Mouse (Mus musculus) cortical plate, adult 2 months (tissue): Measurements from ENCODE around the gene Mcu.

Source experiments
- CTCF ChIP-seq: fragments of 200-500 bp; IDR thresholded peaks from 2 replicates; pipeline ENCODE4 v1.5.1; 2011; ENCODE audit warnings: mild to moderate bottlenecking, control low read depth, low read length; ENCODE audit not compliant: insufficient read depth; ENCODE audit errors: extremely low read depth
- POLR2A ChIP-seq: fragments of 200-500 bp; IDR thresholded peaks from 2 replicates; pipeline ENCODE4 v1.6.1; 2011; ENCODE audit warnings: mild to moderate bottlenecking, low read length, control low read depth; ENCODE audit not compliant: insufficient read depth; ENCODE audit errors: extremely low read depth

GRCm38 (mm10) chr10:59589420-59589819, 27.1 kb downstream of the Mcu start:
- TF ChIP-seq CTCF (no peak), POLR2A (no peak)
